15 mouse cellular contexts compared by ENCODE assay signal in the genomic region with DNA sequence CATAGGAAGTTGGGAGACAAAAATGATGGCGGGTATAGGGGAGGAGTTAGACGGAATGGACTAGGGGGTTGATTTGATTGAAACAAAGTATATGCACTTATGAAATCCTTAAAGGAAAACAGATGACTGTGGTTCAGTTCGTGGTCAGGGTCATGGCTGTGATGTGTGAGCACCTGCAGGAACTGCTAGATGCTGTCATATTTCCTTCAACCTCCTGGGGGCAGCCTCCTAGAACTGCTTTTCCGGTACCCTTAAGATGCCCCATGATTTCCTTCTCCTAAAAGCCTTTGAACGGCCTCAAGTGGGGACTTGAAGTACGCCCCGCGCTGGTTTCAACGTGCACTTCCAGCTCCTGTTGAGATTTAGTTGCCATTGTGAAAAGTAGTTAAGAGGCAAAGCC. TPM values are rescaled to one million over a fixed set of nuclear protein-coding genes. Genes with fewer than 3 reads are reported as not detected.
DNase-seq lines count a peak whose midpoint lies in the region; ATAC-seq and TF ChIP-seq lines count a peak whose summit lies in the region.
"Had no signal": no experiment of that assay in that cellular context is flagged by ENCODE, and none has a peak within 500 bp of the region (broad histone marks: within the 10 kb centered on the region; RNA-seq: fewer than 3 reads in every experiment).

No protein-coding gene starts in this region.

- intact Hi-C loops in gastrocnemius, adult 2 months (cut with DNase I): no loop called here

- peak overlapping the region; percentile 86 for H3K27ac ChIP-seq in gastrocnemius, adult 2 months
- H3K27ac ChIP-seq: limb, embryonic 13.5 days had no signal

- H3K4me3 ChIP-seq in gastrocnemius, adult 2 months: peak overlapping the region; percentile 58
- H3K4me3 ChIP-seq: kidney, embryonic 15.5 days; limb, embryonic 13.5 days had no signal

- DNase-seq in gastrocnemius, adult 2 months: no peak
- DNase-seq in gastrocnemius, adult 18-20 months (ENCODE audit: low spot score): no peak
- peak; percentile 53 for DNase-seq in 3T3-L1 (ENCODE audit: low read depth, low spot score)
- DNase-seq in NIH3T3 (ENCODE audit: low read depth): peak; percentile 25
- DNase-seq in urinary bladder, adult 2 months (ENCODE audit: low spot score): no peak
- DNase-seq in layer of hippocampus, adult 18-20 months (ENCODE audit: low spot score in 2 of 2): no peak
- DNase-seq in urinary bladder, postnatal 25 days (ENCODE audit: low spot score): no peak
- DNase-seq: adrenal gland, postnatal 36 days; cerebellum, postnatal 36 days had no signal

- peak; percentile 49 for ATAC-seq in megakaryocyte progenitor cell, adult 5-6 weeks (replicated peaks; ENCODE audit: poor library complexity)
- ATAC-seq: midbrain, embryonic 16.5 days had no signal

- TF ChIP-seq CTCF in gastrocnemius, adult 2 months (IDR thresholded peaks at IDR 0.05): no peak

RNA-seq across cellular contexts. Expression of gene Adipoq, which starts 19.1 kb away (rescaled TPM):
- 1 to 10 TPM in 1 of 2 experiments, under 1 TPM in 1; 0.87 to 8.6 TPM for total RNA-seq in gastrocnemius, adult 2 months (2021)
- 10 to 100 TPM; 10.9 to 32.0 TPM for total RNA-seq in gastrocnemius, adult 18-20 months (2021)
- not detected in 2 replicates for total RNA-seq in megakaryocyte progenitor cell, adult 5-6 weeks (2015)
- not detected in 2 replicates for total RNA-seq in megakaryocyte progenitor cell, adult 5-6 weeks (2017)
- 33.4 and 78.4 TPM in 2 replicates for polyA plus RNA-seq in urinary bladder, adult 2 months (2012; rRNA removed)
- total RNA-seq in layer of hippocampus, adult 18-20 months (2021): not detected
- polyA plus RNA-seq: G1E; kidney, embryonic 15.5 days; midbrain, embryonic 16.5 days; stomach, embryonic 14.5 days had no signal

RNA-seq across cellular contexts. Expression of gene Rfc4, which starts 37.9 kb away (rescaled TPM):
- 1 to 10 TPM; 7.6 to 7.9 TPM for total RNA-seq in gastrocnemius, adult 2 months (2021)
- 1 to 10 TPM; 7.1 to 7.5 TPM for total RNA-seq in gastrocnemius, adult 18-20 months (2021)
- total RNA-seq in megakaryocyte progenitor cell, adult 5-6 weeks (2015): 195 and 224 TPM in 2 replicates
- 72.3 and 90.3 TPM in 2 replicates for total RNA-seq in megakaryocyte progenitor cell, adult 5-6 weeks (2017)
- polyA plus RNA-seq in urinary bladder, adult 2 months (2012; rRNA removed): 1.3 and 2.5 TPM in 2 replicates
- total RNA-seq in layer of hippocampus, adult 18-20 months (2021): 1 to 10 TPM; 2.5 to 3.9 TPM

RNA-seq across cellular contexts. Expression of gene Eif4a2, which starts 58.2 kb away (rescaled TPM):
- total RNA-seq in gastrocnemius, adult 2 months (2021): 100 to 1,000 TPM; 458 to 462 TPM
- total RNA-seq in gastrocnemius, adult 18-20 months (2021): 100 to 1,000 TPM; 405 to 416 TPM
- 378 and 464 TPM in 2 replicates for total RNA-seq in megakaryocyte progenitor cell, adult 5-6 weeks (2015)
- 592 and 744 TPM in 2 replicates for total RNA-seq in megakaryocyte progenitor cell, adult 5-6 weeks (2017)
- 624 and 781 TPM in 2 replicates for polyA plus RNA-seq in urinary bladder, adult 2 months (2012; rRNA removed)
- 100 to 1,000 TPM; 905 to 926 TPM for total RNA-seq in layer of hippocampus, adult 18-20 months (2021)

RNA-seq across cellular contexts. Expression of gene St6gal1, which starts 59.1 kb away (rescaled TPM):
- total RNA-seq in gastrocnemius, adult 2 months (2021): 1 to 10 TPM; 2.6 to 3.5 TPM
- 1 to 10 TPM; 3.6 to 4.7 TPM for total RNA-seq in gastrocnemius, adult 18-20 months (2021)
- total RNA-seq in megakaryocyte progenitor cell, adult 5-6 weeks (2015): 0.05 and 0.37 TPM in 2 replicates
- total RNA-seq in megakaryocyte progenitor cell, adult 5-6 weeks (2017): 0.03 and 1.2 TPM in 2 replicates
- 8.1 and 8.8 TPM in 2 replicates for polyA plus RNA-seq in urinary bladder, adult 2 months (2012; rRNA removed)
- 10 to 100 TPM; 15.9 to 16.3 TPM for total RNA-seq in layer of hippocampus, adult 18-20 months (2021)

Comparison
In these comparisons a context has a peak if more than half of its experiments do, and no peak if none do; other contexts are left out.
1. DNase-seq: peak in 3T3-L1 (single experiment) and NIH3T3 (single experiment); none in gastrocnemius, adult 2 months (single experiment), gastrocnemius, adult 18-20 months (single experiment), urinary bladder, adult 2 months (single experiment), layer of hippocampus, adult 18-20 months (0 of 2) and urinary bladder, postnatal 25 days (single experiment).
2. RNA of gene Rfc4, which starts 37.9 kb away (total RNA-seq): 72.3 to 224 TPM in megakaryocyte progenitor cell, adult 5-6 weeks; 7.6 to 7.9 TPM in gastrocnemius, adult 2 months, 7.1 to 7.5 TPM in gastrocnemius, adult 18-20 months and 2.5 to 3.9 TPM in layer of hippocampus, adult 18-20 months; every median in the first group is over 4 times any median in the second.